Mouse (Mus musculus) testis, postnatal 14 days (tissue): ENCODE measurements around the gene Atxn2l.

Experiments used
- DNase-seq: peaks from one replicate; pipeline ENCODE4 v3.0.0; 2021; ENCODE audit warnings: low spot score

Gene Atxn2l

GRCm38 (mm10) chr7:126463004-126463403 is 40.2 kb downstream of the Atxn2l start, which contains the start of gene Atp2a1:
Atp2a1 (minus strand) TSS chr7:126463108.
- no peak for DNase-seq

- no peak for DNase-seq
Measured at GRCm38 (mm10) chr7:126461626-126462025, 41.6 kb downstream of the Atxn2l start.

- no peak for DNase-seq
Measured at GRCm38 (mm10) chr7:126460623-126461399, 42.4 kb downstream of the Atxn2l start.

DNA sequence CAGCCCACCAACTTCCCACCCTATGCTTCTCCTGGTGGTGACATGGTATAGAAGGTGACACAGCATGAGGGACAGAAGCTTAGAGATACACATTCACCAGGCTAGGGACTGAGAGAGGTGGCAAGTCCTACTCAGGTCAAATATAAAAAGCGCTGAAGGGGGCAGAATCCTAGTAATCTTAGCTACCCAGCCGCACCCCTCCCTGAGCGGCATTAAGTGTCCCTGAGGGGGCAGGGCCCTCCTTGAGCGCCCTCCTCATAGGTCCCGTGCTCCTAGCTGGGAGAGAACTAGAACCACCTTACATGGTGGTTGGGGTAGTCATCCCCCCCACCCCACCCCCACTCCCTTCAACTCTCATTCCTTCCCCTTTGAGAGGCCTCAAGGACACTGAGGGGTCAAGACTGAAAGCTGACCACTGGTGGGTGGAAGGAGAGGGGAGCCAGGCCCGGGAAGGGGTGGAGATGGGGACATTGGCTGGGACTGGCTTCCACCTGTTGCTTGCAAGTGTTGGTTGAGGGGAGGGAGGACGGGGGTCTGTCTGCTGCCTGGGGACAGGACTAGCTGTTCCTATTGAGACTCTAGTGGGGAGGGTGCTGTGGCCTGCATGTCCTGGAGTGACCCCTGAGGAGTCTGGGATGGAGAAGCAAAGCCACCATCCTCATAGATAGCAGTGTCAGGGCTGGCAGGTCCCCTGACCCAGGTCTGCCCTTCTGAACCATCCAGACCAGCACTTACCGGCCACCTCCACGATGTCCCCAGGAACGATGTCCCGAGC is 44.2 kb downstream of the Atxn2l start:
- no peak for DNase-seq

GRCm38 (mm10) chr7:126458225-126458624 is 45.0 kb downstream of the Atxn2l start:
- DNase-seq: no peak

GRCm38 (mm10) chr7:126456382-126457266 is 46.6 kb downstream of the Atxn2l start:
- no peak for DNase-seq

DNA sequence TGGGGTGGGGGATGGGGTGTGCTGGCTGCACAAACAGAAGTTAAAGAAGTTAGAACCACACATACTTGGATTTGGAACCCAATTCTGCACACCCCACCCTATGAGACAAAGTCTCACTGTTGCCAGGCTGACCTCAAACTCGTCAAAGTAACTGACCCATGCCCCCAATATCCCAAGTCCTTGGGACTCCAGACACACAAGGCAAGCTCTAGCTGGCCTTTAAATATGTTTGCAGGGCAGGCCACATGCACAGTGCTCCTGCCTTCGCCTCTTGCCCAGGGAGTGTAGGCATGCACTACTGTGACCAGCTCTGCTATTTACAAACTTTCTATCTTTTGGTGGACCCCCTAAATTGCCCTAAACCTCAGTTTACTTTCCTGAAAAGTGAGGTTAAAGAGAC is 48.0 kb downstream of the Atxn2l start:
- DNase-seq: no peak

DNA sequence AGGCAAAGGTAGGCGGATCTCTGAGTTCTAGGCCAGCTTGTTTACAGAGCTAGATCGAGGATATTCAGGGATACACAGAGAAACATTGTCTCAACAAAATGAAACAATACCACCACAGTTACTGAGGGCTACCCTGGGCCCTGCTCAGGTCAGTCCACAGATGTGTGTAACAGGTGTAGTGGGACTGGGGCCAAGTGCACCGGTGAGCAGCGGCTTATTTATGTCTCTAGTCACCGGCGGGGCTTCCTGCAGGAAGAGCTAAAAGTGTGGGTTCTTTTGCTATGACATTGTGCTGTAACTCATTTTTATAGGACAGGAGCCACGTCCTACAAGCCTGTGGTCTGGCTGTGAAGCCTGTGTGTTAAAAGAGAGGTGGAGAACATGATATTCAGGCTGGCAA is 49.4 kb downstream of the Atxn2l start:
- peak; percentile 74 for DNase-seq

DNA sequence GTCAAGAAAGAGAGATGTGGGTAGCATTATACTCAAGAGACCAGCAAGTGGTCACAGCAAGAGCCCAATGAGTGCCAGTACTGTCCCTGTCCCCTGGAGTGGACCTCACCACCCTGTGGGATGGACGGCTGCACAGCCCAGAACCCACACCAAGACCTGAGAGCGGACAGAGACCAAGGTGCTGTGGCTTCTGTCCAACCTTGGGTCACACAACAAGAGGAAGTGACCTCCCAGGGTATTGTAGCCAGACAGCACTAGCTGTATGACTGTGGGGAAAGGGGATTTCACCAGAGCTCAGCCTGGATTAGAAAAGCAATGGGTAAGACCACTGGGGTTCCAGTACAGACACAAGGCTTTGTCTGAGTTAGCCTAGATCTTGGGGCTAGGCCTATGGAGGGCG is 51.0 kb downstream of the Atxn2l start:
- DNase-seq: no peak

DNA sequence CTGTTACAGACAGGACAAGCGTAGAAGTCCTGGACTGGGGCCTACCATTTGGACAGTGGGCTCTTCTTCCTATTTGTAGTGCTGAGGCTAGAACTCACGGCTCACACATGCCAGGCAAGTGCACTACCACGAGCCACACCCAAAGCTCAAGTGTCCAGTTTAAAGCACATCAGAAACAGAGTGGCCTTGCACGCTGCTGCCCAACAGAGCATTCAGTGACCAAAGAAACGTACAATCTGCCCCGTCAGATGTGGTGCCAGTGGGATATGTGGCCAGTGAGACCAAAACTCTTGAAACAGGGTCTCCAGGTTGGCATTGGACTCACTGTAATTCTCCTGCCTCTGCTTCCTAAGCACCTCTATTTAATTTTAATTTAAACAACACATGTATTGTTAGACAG is 52.6 kb downstream of the Atxn2l start:
- DNase-seq: no peak

DNA sequence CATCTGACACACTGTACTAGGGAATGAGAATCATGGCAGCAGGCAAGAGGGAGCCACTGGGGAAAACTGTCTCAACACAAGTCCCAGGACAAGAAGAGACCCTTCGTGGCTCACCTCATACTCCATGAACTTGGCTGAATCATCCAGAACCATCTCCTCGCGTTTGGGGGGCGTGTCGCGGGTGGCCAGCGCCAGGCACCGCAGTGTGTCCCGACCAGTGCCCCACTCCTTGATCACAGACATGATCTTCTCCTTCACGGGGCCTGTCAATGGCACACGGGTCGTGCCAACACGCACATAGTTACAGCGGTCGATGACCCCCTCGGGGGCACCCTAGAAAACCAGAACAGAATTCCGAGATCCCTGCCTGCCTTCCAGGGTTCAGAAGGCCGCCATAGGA is 53.2 kb downstream of the Atxn2l start:
- no peak for DNase-seq

DNA sequence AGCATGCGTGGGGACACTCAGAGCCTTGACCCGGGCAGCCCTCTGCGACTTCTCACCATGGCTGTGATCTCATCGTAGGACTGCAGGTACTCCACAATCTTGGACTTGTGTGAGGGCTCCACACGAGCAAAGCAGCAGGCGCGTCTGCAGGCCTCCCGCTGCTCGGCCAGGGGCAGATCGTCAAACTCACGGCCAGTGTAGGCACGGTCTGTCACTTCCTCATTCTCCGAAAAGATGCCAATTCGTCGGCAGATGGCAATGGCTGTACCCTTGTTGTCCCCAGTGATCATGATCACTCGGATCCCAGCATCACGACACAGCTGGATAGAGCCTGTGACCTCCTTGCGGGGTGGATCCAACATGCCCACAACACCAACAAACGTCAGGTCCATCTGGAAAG is 54.8 kb downstream of the Atxn2l start:
- DNase-seq: no peak

DNA sequence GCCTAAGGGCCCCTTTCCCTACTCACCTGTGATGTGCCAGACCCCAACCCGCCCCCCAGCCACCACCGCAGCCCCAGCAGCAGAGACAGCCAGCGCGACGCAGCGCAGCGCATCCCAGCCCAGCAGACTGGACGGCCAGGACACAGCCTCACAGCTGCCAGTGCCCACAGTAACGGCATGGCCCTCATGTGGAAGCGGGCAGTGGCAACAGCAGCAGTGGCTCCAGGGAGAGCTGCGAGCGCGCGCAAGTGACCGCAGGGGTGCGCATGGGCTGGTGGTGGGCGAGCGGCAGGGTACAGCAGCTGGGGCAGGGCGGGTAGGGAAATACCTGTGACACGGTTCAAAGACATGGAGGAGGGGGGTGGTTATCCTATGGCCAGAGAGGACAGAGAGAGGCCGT is 57.0 kb downstream of the Atxn2l start:
- DNase-seq: no peak

DNA sequence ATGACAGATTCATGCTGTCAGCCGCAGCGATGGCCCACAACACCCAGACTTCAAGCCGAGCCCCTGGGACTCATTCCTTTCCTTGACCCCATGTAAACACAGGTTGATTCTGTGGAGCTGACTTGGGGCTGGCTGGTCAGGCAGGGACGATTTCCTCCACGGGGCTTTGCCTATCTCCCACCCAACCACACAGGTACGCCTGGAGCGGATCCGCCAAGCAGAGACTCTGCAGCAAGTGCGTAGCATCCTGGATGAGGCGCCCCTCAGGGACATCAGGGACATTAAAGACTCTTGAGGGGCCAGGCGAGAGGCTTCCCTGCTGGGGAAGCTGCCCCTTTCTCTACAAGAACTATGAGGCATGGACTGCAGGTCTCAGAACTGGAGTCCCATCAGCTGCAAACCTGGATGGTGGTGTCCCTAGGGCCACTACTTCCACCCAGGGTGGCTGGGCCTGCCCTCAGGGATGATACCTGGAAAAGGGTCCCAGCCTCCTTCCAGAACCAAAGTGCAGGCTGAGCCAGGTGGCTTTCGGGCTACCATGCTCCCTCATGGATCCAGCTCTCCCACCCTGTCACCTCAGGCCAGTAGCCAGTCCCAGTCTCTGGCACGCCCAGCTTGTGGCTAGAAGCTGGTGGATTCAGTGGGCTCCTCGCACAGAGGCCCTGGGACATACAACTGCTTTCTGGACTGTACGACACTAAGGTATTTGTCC is 58.0 kb downstream of the Atxn2l start:
- no peak for DNase-seq

DNA sequence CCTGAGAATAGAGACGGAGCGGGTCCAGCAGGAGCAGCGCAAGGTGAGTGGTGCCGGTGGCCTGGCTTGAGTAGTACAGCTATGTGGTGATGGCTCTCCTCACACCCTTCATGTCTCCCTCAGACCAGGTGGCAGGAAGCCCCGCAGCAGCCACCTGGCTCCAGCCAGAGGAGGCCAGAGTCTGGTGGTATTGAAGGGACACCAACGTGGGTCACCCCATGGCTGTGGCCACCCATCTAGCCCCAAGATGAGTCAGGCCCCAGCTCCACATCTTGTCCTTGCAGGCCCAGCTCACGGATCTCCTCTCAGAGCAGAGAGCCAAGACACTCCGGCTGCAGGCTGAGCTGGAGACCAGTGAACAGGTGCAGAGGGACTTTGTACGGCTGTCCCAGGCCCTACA is 58.7 kb downstream of the Atxn2l start:
- DNase-seq: no peak

GRCm38 (mm10) chr7:126443997-126444396 is 59.2 kb downstream of the Atxn2l start:
- DNase-seq: no peak
